Mouse (Mus musculus) urinary bladder, postnatal 4 days (tissue): ENCODE measurements around the gene Pnmal1.

Experiments
- DNase-seq, 2 experiments: peaks; one replicate each; pipeline ENCODE4 v3.0.0; 2021 to 2022; ENCODE audit warnings: low spot score in 2 of 2

The Pnmal1 gene

GRCm38 (mm10) chr7:16995345-16995744 lies 35.9 kb downstream of the Pnmal1 start:
- no peak for DNase-seq

DNA sequence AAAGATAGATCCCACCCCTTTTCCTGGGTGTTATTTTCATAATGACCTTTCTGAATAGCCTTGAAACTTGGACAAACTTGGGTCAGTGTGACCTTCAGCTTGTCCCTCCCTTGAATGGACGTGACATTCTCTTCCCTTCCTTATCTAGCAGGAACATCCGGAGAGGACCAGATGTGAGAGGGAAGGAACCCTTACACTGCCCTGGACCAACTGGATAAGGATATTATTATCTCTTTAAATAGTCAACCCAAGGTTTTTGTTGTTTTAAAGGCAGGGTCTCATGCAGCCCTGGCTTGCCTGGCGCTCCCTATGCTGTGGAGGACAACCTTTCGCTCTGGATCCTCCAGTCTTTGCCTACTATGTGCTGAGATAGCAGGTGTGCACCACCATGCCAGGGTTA lies 39.8 kb downstream of the Pnmal1 start:
- DNase-seq = no peak

GRCm38 (mm10) chr7:16999650-17000049 lies 40.2 kb downstream of the Pnmal1 start:
- peak; percentile 81 to 93 for DNase-seq

DNA sequence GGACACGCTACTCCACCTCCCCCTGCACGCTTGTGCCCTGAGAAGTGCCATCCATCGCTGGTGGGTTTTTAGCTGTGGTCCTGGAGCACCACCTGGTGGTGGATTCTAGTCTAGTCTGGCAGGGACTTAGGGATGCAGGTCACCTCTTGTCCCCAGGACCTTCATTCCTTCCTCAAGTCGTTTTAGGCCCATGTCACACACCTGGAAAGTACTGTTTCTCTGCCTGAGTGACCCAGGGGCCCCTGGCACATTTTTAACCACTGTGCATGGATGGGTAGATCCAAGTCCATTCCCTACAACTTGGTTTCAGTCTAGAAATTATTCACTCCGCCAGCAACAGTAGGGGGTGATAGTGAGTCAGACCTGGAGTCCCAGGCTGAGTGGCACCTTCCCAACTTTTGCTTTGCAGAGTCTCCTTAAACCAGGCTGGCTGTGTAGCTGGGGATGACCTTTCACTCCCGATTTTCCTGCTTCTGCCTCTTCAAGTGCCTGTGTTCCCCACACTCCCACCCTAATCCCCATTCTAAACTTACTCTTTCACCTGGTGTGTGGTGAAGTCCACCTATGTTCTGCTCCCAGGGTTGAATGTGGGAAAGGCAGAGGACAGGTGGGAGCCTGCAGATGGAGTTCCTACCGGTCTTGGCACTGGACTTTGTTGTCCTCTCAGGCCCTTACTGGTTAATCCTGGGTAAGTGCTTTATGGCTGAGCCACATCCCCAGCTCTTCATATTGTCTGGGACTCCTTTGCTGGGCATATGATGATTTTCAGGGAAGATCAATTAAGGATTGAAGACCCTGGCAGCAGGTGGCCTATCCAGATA lies 43.1 kb downstream of the Pnmal1 start:
- peak; percentile 66 to 78 for DNase-seq

GRCm38 (mm10) chr7:17003230-17003960 lies 43.9 kb downstream of the Pnmal1 start:
- no peak for DNase-seq

- DNase-seq = no peak
These were observed 45.2 kb downstream of the Pnmal1 start for GRCm38 (mm10) chr7:17004716-17005115.

DNA sequence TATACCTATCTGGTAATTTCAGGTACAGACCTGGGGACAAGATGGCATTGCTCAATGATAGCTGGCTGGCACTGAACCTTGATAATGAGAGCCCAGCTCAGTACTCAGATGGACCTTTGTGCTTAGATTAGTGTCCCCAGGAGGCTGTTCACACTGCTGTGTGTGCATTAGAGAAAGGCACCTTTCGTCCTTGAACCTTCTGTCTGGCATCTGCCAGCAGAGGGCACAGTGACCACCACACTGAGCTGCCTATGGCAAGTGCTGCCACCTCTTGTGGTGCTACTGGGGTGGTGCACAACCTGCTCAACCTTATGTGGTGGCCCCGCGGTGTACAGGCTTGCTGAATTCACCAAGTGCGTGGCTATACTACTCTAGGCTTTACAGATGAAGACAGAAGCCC lies 47.8 kb downstream of the Pnmal1 start:
- no peak for DNase-seq

DNA sequence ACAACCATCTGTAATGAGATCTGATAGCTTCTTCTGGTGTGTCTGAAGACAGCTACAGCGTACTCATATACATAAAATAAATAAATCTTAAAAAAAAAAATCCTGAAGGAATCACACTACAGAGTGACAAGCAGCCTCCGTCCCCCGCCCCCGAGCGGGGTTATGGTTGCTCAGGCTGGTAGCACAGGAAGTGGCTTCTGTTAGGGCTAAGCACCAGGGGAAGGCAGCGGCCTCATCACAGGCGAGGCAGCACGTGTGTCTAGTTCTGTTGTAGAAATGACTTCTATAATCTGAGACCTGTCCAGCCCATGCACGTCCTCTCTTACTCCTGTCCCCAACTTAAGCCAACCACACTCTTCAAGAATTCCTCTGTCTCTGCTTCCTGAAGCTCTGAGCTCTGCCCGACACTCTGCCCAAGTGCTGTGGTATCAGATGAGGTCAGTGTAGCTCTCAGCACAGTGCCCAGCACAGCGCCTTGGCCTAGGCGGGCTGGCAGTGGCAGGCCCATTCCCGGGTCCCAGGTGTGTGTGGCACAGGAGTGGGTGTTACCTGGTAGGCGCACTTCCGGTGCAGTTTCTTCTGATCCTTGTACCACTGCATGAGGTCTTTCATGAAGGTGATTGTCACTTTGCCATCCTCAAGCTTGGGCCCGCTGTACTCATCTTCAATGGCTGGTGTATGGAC lies 50.0 kb downstream of the Pnmal1 start:
- DNase-seq = no peak

DNA sequence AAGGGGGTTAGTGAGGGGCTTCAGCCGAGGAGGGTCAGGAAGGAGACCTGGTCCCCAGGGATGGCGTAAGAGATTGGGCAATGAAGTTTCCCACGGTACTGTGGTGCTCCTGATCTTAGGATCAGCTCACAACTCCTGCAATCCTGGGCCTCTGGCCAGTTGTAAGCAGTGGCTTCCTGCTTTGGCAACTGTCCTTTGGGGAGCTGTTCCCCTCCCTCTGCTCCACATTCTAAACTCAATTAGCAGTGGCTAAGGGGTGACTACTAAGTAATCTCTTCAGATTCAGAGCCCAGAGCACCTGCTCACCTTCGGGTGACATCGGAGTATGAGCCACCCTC lies 50.5 kb downstream of the Pnmal1 start:
- no peak for DNase-seq

DNA sequence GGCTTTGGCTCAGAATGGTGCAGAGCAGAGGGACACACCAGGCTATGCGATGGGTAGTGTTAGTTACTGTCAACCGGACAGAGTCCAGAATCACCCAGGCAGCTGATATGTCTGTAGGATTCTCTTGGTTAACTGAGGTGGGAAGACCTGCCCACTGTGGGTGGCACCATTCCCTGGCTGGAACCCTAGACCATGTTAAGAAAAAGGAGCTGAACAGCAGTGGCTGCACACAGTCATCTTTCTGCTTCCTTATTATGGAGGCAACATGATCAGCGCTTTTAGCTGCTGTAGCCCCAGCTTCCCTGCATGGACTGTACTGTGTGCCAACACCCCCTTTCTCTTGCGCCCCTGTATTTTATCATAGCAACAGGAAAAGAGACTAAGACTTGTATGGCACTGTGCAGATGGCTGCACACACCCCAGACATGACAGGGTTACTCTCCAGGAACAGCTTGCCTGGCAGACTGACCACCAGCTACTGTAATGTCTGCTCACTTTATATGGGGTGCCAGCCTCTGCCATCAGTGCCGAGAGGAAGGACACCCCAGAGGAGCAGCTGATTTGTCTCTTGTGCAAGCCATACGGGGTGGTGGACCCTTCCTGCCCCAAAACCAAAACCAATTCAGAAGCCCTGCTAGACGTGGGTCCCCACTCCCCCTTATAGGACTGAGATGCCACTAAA lies 52.6 kb downstream of the Pnmal1 start:
- DNase-seq = no peak
